Mouse (Mus musculus) embryonic fibroblast, embryonic 13.5 days (primary cell): Measurements from ENCODE around the gene Clk4. TPM values are rescaled to one million over a fixed set of nuclear protein-coding genes. Genes with fewer than 3 reads are reported as not detected.

Source experiments
- H3K27ac ChIP-seq: 2 replicates; pipeline ENCODE4 v1.5.1; 2012; ENCODE audit warnings: low read length, control low read depth, inconsistent platforms; ENCODE audit not compliant: insufficient read depth
- H3K4me1 ChIP-seq: 2 replicates; pipeline ENCODE4 v1.6.1; 2011; ENCODE audit warnings: low read length; ENCODE audit not compliant: control insufficient read depth, insufficient read depth
- H3K4me3 ChIP-seq: 2 replicates; pipeline ENCODE4 v1.5.1; 2011; ENCODE audit warnings: mild to moderate bottlenecking, control low read depth, low read length; ENCODE audit not compliant: insufficient read depth
- CTCF ChIP-seq: IDR thresholded peaks from 2 replicates; pipeline ENCODE4 v1.5.1; 2011; ENCODE audit warnings: mild to moderate bottlenecking, control low read depth, low read length, moderate library complexity, borderline replicate concordance; ENCODE audit not compliant: insufficient read depth
- POLR2A ChIP-seq: IDR thresholded peaks from 2 replicates; pipeline ENCODE4 v1.6.1; 2011; ENCODE audit warnings: low read depth, mild to moderate bottlenecking, control low read depth, low read length, moderate library complexity
- polyA plus RNA-seq: library from polyadenylated mRNA; stranded (reverse); fragments of >200 nt; gene quantifications from 2 replicates; pipeline ENCODE4 v1.2.4, GENCODE M21; 2011; ENCODE audit warnings: low read depth; ENCODE audit not compliant: missing spikeins, insufficient read length

Gene Clk4
- polyA plus RNA-seq, 1 experiment: 89.0 TPM

DNA sequence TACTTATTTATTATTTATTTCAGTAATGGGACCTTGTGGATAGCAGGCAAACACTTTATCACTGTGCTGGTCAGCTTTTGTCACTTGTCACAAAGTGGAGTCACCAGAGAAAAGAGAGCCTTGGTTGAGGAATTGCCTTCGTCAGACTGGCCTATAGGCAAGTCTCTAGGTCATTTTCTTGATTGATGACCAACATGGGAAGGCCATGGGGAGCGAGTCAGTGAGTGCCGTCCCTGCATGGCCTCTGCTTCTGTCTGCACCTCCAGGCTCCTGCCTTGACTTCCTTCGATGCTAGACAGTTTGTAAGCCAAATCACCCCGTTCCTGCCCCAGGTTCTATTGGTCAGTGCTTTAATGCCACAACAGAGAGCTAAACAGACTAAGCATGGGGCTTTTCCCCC, 40.9 kb downstream of the Clk4 start:
- Histone ChIP-seq H3K4me1 (no peaks in the 10 kb centered on the region), H3K4me3 (no peak overlapping the region), H3K27ac (no peak overlapping the region)
- no peak for TF ChIP-seq CTCF
- TF ChIP-seq POLR2A: no peak

- H3K4me1 ChIP-seq: peaks cover 3% of the 10 kb centered on the region; the same call in 1 of the 2 replicates
- H3K4me3 ChIP-seq: no peak overlapping the region
- TF ChIP-seq CTCF (no peak), POLR2A (no peak)
- H3K27ac ChIP-seq: no peak overlapping the region
These were observed 42.5 kb downstream of the Clk4 start for GRCm38 (mm10) chr11:51303981-51304553.

- Histone ChIP-seq H3K4me1 (peaks cover 3% of the 10 kb centered on the region; the same call in 1 of the 2 replicates), H3K27ac (no peak overlapping the region), H3K4me3 (no peak overlapping the region)
- TF ChIP-seq CTCF (no peak), POLR2A (no peak)
These were observed 46.8 kb downstream of the Clk4 start for GRCm38 (mm10) chr11:51308306-51308705.

- TF ChIP-seq POLR2A (no peak), CTCF (no peak)
- Histone ChIP-seq H3K4me3 (no peak overlapping the region), H3K27ac (no peak overlapping the region), H3K4me1 (peaks cover 3% of the 10 kb centered on the region; the same call in 1 of the 2 replicates)
These were observed 50.3 kb downstream of the Clk4 start for GRCm38 (mm10) chr11:51311846-51312245.

DNA sequence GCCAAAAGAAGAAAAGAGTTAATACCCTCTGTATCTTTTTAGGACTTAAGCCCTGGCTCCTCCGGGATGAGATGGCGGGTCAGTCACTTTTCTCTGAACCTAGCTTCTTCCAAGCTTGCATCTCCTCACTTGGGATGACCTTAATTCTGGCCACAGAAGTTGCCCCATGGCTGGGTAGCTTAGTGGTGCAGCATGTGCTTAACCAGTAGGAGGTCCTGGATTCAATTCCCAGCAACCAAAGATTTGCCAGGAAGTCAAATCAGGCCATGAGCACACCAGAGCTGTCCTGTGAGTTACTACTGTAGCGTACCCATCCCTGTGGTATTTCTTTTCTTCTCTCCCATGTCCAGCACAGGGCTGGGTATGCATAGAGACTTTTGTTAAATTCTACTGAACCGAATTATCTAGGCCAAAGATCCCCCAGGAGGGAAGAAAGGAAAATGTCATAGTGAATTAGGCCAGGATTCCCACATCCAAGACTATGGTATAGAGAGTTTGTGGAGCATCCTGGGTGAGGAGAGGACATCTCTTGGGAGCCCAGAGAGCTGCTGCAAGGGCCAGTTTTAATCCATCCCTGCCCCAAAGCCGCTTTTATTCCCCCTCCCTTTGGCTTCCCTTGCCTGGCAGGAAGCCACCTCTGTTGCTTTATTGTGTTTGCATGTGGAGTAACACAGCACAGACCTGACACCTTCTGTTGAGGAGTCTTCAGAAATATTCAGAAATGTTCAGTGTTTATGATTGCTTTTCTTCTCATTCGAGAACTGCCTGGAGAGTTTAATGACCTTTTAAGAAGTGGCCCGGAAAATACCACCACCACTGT, 54.7 kb downstream of the Clk4 start:
- H3K4me3 ChIP-seq: no peak overlapping the region
- TF ChIP-seq CTCF: no peak
- no peak for TF ChIP-seq POLR2A

GRCm38 (mm10) chr11:51320609-51321008, 59.1 kb downstream of the Clk4 start:
- Histone ChIP-seq H3K4me1 (no peaks in the 10 kb centered on the region), H3K4me3 (no peak overlapping the region), H3K27ac (no peak overlapping the region)
- TF ChIP-seq CTCF (no peak), POLR2A (no peak)

More for the DNA sequence above, 54.7 kb downstream of the Clk4 start:
- Histone ChIP-seq H3K27ac (no peak overlapping the region), H3K4me1 (no peaks in the 10 kb centered on the region)

- H3K27ac ChIP-seq: no peak overlapping the region
- no peak for TF ChIP-seq CTCF
- TF ChIP-seq POLR2A: no peak
- H3K4me1 ChIP-seq: no peaks in the 10 kb centered on the region
- H3K4me3 ChIP-seq: no peak overlapping the region
These were observed 65.4 kb downstream of the Clk4 start for GRCm38 (mm10) chr11:51326908-51327307.

DNA sequence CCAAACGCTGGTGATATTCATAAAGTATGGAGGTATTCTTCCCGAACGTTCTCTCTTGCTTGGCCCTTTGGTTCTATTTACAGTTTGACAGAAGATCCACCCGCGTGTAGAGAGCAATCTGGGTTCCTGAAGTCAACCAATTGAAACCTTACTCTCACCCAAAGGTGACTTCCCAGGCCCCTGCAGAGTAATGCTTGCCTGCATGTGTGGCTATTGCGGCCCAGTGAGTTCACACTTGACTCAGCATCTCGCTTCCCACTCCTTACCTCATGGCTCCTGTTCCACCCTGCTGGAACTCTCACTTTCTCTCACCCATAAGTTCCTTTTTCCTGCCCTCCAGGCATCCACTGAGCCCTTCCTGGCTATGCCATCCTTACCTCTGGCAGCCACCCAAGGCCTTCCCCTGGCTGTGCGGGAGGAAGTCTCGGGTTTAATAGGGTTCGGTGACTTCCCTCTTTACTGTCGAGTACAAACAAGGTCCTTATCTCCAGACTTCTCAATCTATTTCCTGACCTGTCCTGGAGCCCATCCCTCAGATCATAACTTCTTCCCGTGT, 66.9 kb downstream of the Clk4 start:
- Histone ChIP-seq H3K4me1 (no peaks in the 10 kb centered on the region), H3K27ac (no peak overlapping the region), H3K4me3 (no peak overlapping the region)
- no peak for TF ChIP-seq POLR2A
- TF ChIP-seq CTCF: no peak

GRCm38 (mm10) chr11:51329837-51330714, 68.5 kb downstream of the Clk4 start:
- TF ChIP-seq CTCF (no peak), POLR2A (no peak)
- Histone ChIP-seq H3K27ac (no peak overlapping the region), H3K4me3 (no peak overlapping the region), H3K4me1 (no peaks in the 10 kb centered on the region)

Other genes with a start within 250 kb of the Clk4 start
- gene Olfr54, start 247.5 kb upstream of the Clk4 start, polyA plus RNA-seq: not detected in 2 replicates
- gene Olfr1375, start 213.6 kb upstream of the Clk4 start, polyA plus RNA-seq: not detected in 2 replicates
- 5.0 and 6.4 TPM in 2 replicates for gene Zfp354a, start 202.5 kb upstream of the Clk4 start, polyA plus RNA-seq
- not detected in 2 replicates for gene Gm12569, start 41.3 kb upstream of the Clk4 start, polyA plus RNA-seq
- not detected in 2 replicates for gene BC049762, start 1.3 kb downstream of the Clk4 start, polyA plus RNA-seq
- 1.5 and 7.1 TPM in 2 replicates for gene Col23a1, start 28.2 kb downstream of the Clk4 start, polyA plus RNA-seq